Mouse (Mus musculus) adipocyte (in vitro differentiated cells): ENCODE data around the gene Plppr1.

Source experiments
- DNase-seq: peaks from one replicate; pipeline ENCODE4 v3.0.0-alpha.2; 2016; ENCODE audit warnings: low spot score

Plppr1 gene

DNA sequence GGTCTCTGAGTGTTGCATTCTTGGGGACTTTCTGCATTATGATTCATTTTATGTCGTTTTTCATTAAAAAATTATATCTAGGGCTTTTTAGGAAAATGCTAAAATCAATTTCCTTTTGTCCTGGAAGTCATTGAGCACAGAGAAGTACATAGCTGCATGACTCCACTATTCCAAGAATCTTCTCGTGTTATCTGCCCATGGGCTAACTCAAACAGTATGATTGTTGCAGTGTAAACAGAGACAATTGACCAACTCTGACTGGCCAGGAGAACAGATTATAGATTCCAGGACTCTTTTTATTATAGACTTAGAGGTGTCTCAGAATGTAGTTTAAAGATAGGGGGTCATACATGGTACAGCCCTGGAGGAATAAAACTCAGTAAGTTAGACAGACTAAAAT, 327.8 kb downstream of the Plppr1 start:
- no peak for DNase-seq
